Mouse (Mus musculus): Measurements from ENCODE around the gene Galk2.

Gene Galk2

DNA sequence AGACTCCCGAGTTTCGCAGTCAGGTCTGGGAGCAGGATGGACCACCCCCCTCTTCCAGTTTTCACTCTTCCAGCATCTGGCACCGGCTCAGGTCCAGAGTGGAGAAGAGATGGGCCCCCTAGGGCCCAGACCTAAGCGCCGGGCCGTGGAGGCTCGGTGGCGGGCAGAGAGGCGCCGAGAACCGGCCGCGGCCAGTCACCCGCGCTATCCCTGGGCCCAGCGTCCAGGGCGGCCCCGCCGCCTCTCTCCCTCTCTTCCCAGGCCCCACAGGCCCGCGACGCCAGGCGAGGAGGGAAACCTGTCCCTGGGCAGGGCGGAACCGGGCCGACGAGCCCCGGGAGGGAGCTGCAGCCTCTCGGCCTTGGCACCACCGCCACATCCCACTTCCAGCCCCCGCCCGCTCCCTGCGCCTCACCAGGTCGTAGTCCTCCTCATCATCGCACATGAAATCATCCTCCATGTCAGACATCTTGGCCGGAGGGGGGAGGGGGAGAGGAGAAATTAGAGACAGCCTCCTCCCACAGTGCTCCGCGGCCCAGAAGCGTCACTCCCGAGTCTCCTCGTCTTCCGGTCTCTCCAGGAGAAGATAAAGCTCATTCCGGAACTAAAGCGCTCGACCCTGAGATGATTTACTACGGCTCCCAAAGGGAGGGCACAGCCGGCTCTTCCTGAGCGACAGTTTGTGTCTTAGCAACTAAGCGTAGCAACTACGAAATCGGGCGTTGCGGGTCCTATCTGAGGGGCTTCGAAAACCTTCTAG, at the start of gene Galk2, which contains the start of gene Cops2:
Galk2 (plus strand) TSS at position 589 of the 760 bp plus-strand sequence.
Cops2 (minus strand) TSS at position 619 of the 760 bp plus-strand sequence.
- DNase-seq (ENCODE audit: low read depth, low spot score), result peak; percentile 96

GRCm38 (mm10) chr2:125809551-125809950, 49.4 kb upstream of the Galk2 start:
- no peak for DNase-seq (ENCODE audit: low read depth, low spot score)

- DNase-seq (ENCODE audit: low read depth, low spot score), result no peak
Observed at GRCm38 (mm10) chr2:125811332-125811731, 47.6 kb upstream of the Galk2 start.

DNA sequence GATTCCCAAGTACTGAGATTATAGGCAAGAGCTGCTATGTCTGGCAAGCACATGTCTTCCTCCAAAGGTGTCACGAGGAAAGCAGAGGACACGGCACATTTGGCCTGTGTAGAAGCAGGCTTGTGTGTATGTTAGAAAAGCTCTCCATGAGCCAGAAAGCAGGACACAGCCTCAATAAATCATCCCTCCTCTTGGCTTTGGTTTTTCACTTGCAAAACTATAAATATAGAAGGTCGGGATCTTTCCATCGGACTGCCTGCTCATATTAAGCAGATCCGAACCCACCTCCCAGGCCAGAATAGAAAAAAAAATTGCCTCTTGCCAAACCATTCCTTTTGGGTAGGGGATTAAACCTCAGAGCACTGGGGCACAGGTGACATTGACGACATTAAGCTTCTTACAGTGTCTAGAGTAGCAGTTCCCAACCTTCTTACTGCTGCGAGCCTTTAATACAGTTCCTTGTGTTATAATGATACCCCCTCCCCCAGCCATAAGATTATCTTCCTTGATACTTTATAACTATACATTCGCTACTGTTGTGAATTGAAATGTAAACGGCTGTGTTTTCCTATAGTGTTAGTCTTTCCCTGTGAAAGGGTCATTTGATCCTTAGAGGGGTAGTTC, 44.8 kb upstream of the Galk2 start:
- DNase-seq (ENCODE audit: low read depth, low spot score), result no peak

DNA sequence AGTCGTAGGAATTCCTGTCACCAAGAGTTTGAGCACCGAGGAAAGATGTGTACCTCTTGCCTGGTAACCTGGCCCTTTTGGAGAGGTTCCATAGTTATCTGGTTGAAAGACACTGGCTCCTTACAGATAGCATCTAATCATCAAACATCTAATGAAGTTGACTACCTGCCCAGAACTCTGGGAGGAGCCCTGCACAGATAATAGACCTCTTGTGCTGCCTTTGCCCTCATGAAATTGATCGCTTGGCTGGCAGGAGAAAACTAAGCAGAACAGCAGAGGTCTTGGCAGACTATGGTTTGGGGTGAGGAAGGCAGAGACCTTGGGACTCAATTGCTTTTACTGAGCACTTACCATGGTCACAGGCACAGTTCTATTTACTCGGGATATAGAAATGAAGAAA, 38.5 kb upstream of the Galk2 start:
- no peak for DNase-seq (ENCODE audit: low read depth, low spot score)

- no peak for DNase-seq (ENCODE audit: low read depth, low spot score)
Observed at GRCm38 (mm10) chr2:125826201-125826600, 32.7 kb upstream of the Galk2 start.

DNA sequence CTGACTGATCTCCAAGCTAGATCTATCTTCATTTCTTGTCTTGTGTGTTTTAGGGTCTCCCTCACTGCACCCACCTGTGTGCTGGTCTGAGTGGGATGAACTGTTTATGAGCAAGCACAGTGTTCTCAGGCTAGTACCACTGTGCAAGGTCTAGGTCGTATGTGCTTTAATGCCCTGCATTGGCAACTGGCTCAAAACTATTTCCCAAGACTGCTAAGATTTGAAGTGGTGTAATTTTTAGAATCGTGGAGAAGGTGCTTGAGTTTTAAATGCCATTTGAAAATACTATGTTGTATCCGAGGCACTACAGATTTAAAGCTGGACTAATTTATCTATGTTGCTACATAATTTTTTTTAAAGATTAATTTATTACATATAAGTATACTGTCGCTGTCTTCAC, 31.0 kb upstream of the Galk2 start:
- no peak for DNase-seq (ENCODE audit: low read depth, low spot score)

DNA sequence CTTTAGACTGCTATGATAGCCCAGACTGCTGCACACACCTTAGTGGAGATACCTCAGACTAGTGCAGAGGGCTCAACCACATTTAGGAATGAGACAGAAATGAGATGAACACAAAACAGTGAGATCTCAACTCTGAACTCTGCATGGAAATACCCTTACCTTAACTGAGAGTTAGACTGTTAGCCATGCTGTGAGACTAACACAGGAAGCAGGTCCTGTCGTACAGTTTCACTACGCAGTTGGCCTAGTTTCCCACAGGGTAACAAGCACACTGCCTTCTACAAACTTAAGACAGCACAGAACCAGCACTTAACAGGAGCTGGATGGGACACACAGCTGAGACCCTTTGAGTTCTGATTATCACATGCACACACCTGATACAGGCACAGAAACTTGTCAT, 29.0 kb upstream of the Galk2 start:
- DNase-seq (ENCODE audit: low read depth, low spot score), result peak; percentile 40

DNA sequence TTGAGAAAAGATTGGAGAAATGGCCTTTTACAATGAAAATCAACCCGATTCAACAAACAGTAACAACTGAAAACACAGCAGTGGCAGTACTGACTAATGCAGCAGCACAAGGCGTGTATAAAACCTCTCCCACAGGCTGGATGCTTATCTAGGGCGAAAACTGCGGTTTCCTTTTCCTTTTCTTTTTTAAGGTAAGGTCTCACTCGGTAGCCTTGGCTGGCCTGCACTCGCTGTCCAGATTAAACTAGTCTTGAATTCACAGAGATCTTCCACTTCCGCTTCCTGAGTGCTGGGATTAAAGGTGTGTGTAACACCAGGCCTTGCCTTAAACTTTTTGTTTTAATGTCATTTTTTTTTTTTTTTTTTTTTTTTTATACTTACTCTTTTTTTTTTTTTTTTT, 20.8 kb upstream of the Galk2 start:
- DNase-seq (ENCODE audit: low read depth, low spot score), result no peak

DNA sequence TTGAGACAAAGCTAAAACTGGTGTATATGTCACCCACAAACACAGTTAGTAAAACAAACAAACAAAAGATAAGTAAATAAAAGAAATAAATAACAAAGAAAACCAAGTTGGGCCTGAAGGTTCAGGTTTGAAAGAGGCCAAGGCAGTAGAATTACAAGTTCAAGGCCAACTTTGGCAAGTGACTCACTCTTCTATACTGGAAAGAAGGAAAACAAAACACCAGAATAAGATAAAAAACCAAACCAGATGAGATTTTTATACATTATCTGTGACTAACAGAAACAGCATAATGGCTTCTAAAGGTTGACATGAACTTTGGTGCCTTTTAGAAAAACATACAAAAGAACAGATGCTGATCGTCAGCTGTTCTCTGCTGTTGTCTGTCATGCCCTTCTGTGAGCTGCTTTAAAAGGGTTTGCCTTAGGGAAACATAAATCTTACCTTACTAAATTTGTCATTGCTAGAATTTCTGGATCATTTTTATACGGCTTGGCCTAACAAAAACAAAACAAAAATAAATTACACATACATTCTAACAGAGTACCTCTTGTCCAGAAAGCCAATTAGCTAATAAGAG, 20.1 kb upstream of the Galk2 start:
- DNase-seq (ENCODE audit: low read depth, low spot score), result no peak

DNA sequence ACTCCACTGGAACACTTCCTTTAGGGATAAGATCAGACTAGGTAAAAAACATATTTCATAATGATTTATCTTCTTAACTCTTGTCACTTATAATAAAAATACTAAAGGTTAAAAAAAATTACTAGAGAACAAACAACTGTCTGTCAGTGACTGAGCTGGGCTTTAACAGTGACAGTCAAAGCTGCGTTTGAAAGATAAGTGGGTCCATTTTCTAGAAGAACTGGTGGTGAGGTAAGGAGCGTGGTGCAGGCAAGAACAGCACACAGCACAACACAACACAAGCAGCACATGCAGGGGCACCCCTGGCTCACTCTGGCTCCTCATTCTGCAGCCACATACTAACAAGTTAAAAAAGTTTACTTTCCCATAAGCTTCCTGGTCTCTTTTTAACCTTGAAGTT, 7.7 kb upstream of the Galk2 start:
- no peak for DNase-seq (ENCODE audit: low read depth, low spot score)

DNA sequence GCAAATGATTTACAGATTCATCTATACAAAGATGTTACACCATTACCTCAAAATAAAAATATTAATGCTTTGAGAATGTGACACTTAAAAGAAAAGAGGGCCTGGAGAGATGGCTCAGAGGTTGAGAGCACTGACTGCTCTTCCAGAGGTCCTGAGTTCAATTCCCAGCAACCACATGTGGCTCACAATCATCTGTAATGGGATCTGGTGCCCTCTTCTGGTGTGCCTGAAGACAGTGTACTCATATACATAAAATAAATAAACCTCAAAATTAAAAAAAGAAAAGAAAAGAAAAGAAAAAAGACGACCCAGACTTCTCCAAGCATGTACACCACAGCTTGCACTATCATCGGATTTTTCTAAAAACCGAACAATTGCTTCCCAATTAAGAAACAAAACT, 1.2 kb upstream of the Galk2 start:
- no peak for DNase-seq (ENCODE audit: low read depth, low spot score)

DNA sequence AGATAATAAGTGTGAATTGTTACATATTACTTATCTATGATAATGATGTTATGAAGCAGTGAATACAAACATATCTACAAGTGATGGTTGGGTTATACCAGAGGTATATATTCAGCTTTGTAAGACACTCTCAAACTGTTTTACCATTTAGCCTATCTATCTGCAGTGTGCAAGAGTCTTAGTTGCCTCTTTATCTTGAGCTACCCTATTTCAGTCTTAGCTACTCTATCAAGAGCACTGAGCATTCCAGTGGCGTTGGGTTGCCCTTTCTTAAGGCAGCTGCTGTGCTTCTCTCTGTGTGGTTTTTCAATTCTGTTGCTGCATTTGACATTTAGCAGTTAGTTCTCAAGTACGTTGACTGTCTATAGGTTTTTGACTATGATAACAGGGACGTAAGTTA, 4.9 kb downstream of the Galk2 start:
- DNase-seq (ENCODE audit: low read depth, low spot score), result no peak

- DNase-seq (ENCODE audit: low read depth, low spot score), result no peak
Observed at GRCm38 (mm10) chr2:125864551-125864950, 5.6 kb downstream of the Galk2 start.

DNA sequence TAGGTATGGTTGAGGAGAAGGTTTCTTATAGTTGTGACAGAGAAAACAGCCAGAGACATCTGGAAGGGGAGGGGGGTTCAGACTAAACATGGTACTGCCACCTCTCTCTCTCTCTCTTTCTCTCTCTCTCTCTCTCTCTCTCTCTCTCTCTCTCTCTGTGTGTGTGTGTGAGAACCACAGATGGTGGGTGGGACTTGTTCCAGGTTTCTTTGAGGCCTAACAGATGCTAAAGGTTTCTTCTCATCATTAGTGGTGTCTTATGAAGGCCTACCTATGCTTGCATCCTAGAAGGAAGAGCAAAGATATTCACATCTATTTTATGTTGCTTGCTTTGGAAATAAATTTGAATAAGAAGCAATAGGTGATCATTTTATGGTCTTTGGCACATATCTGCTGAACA, 6.7 kb downstream of the Galk2 start:
- no peak for DNase-seq (ENCODE audit: low read depth, low spot score)

DNA sequence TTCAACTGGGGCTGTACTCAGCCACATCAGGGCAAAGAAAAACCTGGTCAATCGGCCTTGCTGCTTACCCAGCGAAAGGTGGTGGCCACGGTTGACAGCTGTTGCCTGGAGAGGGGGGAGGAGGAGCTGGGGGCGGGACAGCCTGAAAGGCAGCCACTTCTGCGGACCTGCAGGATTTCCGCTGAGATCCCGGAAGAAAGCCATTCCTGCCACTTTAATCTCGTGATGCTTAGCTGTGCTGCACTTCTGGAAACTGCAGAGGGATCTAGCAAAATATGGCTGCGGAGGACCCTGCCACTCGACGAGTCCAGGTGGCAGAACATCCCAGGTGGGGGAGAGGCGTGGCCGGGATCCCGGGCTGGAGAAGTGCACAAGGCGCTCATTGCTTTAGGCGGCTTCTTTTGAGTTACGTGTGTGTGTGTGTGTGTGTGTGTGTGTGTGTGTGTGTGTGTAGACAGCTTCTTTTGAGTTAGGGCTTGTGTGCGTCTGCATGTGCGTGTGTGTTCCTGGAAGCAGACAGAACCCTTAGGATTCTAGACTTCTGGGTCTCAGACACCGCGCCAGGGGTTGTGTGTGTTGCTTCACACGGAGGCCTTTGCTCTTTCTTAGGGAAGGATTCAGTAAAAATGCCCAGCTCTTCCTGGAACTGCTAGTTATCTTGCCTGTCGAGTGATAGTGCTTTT, 7.3 kb downstream of the Galk2 start:
- peak; percentile 82 for DNase-seq (ENCODE audit: low read depth, low spot score)

DNA sequence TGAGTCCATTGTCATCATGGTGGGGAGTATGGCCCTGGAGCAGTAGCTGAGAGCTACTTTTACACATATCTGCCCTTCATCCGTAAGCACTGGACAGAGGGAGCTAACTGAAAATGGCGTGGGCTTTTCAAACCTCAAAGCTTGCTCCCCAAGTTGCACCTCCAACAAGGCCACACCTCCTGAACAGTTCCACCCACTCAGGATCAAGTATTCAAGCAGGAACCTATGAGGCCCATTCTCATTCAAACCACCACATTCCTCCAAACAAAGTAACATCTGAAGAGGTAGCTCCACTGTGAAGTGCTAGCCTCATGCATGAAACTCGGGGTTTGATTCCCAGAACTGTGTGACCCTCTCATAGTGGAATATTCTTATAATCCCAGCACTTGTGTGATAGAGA, 9.4 kb downstream of the Galk2 start:
- DNase-seq (ENCODE audit: low read depth, low spot score), result no peak

DNA sequence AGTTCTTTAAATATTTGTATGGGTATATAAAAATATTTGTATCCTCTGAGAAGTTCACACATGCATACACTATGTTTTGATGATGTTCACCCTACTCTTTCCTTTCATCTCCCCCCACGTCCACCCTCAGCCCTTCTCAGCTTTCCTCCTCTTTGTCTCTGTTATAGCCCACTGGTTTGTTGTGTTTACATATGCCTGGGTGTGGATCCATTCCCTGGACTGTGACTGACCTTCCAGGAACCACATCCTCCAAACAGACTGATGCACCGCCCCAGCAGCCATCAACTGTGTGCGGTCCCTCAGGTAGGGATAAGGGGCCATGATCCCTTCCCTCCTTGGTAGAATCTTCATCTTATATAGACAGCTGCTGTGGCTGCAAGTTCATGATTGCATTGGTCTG, 11.2 kb downstream of the Galk2 start:
- no peak for DNase-seq (ENCODE audit: low read depth, low spot score)

DNA sequence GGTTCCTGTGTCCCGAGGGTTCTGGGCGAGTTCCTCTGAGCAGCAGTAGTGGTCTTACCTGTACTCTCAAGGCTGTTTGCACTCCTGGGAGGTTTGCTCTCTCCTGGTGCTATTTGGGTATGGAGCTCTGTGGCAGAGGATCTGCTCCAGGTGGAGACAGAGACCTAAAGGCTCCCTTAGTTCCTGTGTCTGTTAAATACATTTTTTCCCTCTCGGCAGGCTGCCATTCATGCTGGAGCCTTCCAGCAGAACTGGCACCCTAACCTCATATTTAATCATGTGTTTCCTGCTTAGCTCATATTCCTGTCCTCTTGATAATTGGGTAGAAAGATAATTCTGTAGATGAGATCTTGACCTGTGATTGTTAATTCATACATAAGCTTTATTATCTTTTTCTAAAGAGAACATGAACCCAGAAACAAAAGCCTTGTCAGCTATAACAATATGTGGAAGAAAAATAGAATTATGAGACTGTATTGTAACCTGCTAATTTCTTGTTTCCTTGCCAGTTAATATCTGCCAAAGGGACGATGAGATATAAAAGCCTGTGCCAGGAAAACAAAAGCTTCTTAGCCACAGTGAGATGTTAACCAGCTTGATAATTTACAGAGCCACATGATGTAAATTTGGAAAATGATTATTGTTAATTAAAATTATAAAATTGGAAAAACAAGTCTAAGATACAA, 27.1 kb downstream of the Galk2 start:
- DNase-seq (ENCODE audit: low read depth, low spot score), result no peak

- peak; percentile 45 for DNase-seq (ENCODE audit: low read depth, low spot score)
Observed at GRCm38 (mm10) chr2:125893096-125893495, 34.2 kb downstream of the Galk2 start.

GRCm38 (mm10) chr2:125895099-125895498, 36.2 kb downstream of the Galk2 start:
- DNase-seq (ENCODE audit: low read depth, low spot score), result no peak

GRCm38 (mm10) chr2:125896355-125896754, 37.4 kb downstream of the Galk2 start:
- no peak for DNase-seq (ENCODE audit: low read depth, low spot score)
